Mouse (Mus musculus) erythroid progenitor cell, adult 5-6 weeks (primary cell): ENCODE results near the gene Kpna7. TPM values are rescaled to one million over a fixed set of nuclear protein-coding genes. Genes with fewer than 3 reads are reported as not detected.
A peak's percentile ranks its signal among the peaks of the same experiment; 100 is the strongest.
"Not testable (repeated sequence)": the region's sequence is repeated elsewhere in the genome, so short reads cannot be mapped to it uniquely, and the experiment has no call there.

Experiments used
- ATAC-seq: replicated peaks from 2 replicates; pipeline ENCODE4 v1.8.0; 2016; ENCODE audit warnings: moderate number of reproducible peaks, mild to moderate bottlenecking, moderate TSS enrichment, inconsistent platforms; ENCODE audit not compliant: poor library complexity, low FRiP score, severe bottlenecking
- total RNA-seq, 2 experiments: library from RNA; stranded (forward) in 1 of 2; stranded (reverse) in 1 of 2; fragments of 150-400 nt in 1 of 2; fragments of 186-747, 209-891 nt in 1 of 2; gene quantifications; 2 replicates each; pipeline versions ENCODE4 v1.2.3 to v1.2.4; 2015 to 2017; ENCODE audit warnings: low replicate concordance in 2 of 2

Gene Kpna7
- total RNA-seq, 2 experiments from 2014 or later, result not detected

DNA sequence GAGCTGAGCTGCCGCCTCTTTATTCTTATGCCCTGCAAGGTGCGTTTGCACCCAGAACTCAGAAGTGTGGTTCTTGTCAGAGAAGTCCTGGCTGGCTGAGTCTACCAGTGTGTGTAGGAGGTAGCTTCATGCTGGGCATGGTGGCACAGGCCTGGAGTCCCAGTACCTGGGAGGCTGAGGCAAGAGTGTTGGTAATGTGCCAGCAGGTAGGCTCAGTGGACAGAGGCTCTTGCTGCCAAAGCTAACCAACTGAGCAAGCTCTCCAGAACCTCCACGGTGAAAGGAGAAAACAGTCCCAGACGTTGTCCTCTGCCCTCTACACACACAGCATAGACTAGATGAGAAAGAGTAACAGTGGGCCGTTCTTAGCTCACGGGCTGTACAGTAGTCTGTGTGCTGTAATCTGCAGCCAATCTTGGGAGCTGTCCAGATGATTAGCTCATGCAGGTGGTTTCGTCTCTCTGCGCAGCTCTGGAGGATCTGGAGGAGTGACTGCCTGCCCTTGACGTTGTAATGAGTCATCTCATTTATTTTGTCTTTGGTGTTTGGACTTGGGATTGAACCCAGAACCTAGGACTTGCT lies 22.0 kb upstream of the Kpna7 start:
- ATAC-seq, result no peak

DNA sequence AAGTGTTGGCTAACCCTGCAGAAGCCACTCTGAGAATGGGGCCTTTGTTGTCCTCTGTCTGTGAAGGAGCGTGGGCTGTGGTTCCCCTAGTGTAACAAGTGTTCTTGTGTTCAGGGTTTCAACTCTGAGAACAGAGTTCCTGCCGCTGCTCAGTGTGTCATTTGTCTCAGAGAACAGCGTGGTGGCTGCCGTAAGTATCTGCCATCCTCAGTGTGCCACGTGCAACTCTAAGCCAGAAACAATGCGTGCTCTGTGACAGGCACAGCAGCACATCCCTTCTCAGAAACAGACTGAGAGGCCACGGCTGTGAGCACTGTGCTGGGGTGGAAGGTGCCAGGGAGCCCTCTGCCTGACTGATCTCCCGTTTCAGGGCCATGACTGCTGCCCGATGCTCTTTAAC lies 20.5 kb upstream of the Kpna7 start:
- no peak for ATAC-seq

DNA sequence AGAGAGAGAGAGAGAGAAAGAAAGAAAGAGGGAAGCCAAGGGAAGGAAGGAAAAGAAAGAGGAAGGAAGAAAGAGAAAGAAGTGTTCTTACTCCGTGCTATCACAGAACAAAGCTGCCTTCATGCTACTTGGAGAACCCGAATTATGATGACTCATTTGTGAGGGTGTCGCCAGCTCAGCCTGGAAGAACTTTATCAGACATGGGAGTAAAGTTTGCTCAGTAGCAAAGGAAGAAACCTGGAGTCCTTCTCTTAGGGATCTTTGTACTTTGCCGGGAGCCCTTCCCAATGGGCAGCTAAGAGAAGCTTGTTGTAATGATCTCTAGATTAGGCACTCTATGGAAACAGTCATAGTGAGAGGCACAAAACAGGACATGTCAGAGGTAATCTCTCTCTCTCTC lies 18.9 kb upstream of the Kpna7 start:
- no peak for ATAC-seq

DNA sequence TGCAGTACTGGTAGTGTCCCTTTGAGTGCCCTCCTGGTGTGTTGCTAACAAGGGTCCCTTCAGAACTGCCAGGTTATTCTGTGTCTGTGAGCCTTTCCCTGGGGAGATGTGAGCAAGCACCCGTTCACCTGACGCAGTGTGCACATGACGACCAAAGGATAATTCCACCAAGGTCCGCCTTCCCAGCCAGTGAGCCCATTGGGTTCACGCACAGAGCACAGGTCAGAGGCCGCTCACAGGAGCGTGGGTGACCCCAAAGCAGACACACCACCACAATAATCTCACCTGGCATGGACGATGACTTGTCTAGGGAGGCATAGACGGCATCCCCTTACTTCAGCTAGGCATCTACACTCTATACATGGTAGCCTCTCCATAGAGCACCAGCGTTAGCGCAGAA lies 17.6 kb upstream of the Kpna7 start:
- not testable (repeated sequence) for ATAC-seq

DNA sequence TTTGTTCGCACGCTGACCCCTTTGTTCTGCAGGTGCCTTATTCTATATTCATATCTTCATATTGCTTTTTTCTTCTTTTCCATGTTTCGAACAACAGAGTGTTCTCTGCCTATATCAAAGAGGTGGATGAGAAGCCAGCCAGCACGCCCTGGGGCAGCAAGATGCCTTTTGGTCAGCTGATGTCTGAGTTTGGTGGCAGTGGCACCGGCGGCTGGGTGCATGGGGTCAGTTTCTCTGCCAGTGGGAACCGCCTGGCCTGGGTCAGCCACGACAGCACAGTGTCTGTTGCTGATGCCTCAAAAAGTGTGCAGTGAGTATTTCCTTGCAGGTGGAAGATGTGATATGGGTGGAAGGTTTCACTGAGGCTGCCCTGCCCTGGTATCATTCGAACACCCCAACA lies 17.1 kb upstream of the Kpna7 start:
- ATAC-seq, result no peak

DNA sequence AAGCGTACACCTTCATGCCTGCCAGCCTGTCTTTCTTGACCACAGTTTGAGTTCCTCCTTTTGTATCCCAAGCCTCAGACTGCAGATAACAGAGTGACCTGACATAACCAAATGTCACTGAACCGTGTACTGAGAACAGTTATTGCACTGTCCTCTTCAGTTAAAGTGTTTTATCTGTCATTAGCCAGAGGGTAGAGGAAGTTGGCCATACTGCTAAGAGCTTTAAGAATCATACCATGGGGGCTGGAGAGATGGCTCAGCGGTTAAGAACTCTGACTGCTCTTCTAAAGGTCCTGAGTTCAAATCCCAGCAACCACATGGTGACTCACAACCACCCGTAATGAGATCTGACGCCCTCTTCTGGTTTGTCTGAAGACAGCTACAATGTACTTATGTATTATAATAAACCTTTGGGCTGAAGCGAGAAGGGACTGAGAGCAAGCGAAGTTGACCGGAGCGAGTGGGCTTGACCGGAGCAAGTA lies 14.6 kb upstream of the Kpna7 start:
- no peak for ATAC-seq

DNA sequence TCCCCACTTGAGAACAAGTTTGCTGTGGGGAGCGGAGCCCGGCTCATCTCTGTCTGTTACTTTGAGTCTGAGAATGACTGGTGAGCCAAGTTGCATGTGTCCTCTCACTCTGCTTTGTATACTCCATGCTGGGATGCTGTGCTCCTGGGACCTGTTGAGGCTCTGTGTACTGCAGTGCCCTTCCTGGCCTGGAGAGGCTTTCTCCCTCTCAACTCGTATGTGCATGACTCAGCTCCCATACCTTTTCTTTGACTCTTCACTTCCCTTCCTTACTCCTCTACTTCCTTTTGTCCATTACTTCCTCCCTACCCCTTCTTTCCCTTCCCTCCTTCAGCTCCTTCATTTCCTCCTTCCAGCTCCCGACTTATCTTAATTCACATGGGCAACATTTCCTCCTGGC lies 12.4 kb upstream of the Kpna7 start:
- ATAC-seq, result no peak

DNA sequence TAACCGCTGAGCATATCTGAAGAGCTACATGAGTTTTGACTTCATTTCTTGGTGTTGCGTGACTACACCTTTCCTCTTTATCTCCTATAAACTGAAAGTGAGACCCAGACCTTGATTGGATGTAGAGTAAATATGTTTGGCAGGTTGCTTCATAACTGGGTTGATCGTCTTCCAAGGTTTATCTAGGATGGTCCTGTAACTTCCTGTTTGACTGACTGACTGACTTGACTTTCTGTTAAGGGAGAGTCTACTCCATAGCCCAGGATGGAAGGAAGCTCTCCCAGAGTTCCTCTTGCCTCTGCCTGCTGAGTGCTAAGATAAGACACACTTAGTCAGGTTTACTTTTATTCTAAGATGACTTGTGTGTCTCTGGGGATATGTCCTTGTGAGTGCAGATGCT lies 6.0 kb upstream of the Kpna7 start:
- ATAC-seq, result no peak

DNA sequence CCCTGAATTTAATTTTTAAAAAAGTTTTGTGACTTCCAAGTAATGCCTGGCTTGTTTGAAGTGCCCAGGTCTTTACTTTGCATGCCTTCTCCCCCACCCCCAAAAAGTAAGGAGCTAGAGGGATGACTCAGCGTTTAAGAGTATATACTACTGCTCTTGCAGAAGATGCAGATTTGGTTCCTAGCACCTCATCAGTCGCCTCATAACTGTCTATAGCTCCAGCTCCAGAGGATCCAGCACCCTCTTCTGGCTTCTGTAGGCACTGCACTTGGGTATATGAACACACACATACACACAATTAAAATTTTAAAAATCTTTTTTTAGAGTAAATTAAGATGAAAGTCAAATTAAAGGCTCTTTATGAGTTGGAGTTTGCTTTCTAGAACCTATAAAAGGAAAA lies 4.4 kb upstream of the Kpna7 start:
- ATAC-seq, result no peak

DNA sequence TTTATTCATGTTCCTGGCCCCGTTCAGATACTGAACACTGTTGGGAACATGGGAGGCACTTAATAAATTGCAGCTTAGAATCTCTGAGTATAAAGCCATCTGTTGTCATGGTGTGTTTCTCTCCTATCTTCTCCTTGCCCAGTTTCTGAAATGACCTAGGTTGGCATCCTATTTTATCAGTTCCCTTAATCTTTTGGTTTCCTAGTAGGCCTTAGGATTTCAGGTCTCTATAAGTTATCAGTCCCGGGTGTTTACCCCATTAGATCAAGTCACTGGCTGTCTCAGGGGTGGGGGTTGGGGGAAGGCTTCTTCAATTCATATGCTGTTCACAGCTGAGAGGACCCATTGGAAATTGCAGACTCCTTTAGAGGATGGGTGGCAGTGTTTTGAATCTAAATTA lies 992 bp upstream of the Kpna7 start:
- ATAC-seq, result no peak

DNA sequence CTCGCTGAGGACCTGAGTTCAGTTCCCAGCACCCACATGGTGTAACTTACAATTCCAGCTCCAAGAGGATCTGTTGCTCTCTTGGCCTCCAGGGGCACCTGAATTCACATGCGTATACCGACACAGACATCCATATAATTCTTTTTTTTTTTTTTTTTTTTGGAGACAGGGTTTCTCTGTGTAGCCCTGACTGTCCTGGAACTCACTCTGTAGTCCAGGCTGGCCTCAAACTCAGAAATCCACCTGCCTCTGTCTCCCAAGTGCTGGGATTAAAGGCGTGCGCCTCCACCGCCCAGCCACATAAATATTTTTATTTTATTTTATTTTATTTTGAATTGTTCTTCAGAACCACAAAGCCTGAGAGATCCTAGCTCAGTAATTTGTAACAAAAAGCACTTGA lies 629 bp downstream of the Kpna7 start:
- ATAC-seq, result not testable (repeated sequence)

DNA sequence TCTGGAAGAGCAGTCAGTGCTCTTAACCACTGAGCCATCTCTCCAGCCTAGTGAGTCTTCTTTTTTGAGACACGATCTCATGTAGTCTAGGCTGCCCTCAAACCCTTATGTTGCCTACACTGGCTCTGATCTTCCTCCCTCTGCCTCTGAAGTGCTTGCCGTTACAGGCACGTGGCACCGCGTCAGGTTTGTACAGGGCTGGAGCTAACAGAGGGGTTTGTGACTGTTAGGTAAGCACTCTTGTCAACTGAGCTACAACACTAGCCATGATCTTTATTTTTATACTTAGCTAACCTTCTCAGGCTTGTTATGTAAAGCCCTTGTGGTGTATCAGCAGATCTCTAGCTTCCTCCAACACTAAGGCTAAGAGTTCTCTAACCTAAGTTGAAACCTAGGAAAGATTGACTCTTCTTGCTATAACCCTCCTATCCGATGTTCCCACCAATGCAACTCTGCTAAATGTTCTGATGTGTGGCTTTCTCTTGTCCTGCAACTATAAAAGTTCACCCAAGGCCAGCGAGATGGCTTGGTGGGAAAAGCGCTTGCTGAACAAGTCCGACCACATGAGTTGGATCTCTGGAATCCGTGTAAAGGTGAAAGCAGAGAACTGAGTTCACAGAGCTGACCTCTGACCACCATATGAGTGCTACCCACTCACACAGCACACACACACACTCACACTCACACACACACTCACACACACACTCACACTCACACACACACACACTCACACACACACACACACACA lies 1.8 kb downstream of the Kpna7 start:
- no peak for ATAC-seq

DNA sequence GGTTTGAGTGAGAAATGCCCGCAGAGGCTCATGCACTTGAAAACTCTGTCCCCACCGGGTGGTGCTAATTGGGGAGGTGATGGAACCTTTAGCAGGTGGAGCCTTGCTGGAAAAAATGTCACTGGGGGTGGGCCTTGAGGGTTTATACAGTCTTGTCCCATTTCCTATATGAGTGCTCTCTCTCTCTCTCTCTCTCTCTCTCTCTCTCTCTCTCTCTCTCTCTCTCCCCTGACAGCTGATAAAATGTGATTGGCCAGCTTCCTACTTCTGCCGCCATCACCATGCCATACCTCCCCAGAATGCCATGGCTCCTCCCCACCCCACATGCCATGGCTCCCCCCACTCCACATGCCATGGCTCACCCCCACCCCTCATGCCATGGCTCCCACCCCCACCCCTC lies 8.7 kb downstream of the Kpna7 start:
- no peak for ATAC-seq

DNA sequence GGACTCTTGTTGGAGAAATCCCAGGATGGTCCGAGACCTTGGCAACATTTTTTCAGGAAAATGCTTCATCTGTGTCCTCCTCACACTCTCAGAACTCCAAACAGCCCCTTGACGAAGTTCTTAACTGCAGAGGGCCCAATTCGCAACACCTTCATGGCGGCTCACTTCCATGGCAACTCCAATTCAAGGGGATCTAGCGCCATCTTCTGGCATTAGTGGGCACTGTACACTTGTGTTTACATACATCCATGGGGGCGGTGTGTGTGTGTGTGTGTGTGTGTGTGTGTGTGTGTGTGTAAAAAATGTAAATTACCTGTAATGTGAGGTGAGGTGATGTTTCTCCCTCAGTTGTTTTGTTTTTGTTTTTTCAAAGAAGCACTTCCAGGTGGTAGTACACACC lies 12.5 kb downstream of the Kpna7 start:
- ATAC-seq, result no peak

DNA sequence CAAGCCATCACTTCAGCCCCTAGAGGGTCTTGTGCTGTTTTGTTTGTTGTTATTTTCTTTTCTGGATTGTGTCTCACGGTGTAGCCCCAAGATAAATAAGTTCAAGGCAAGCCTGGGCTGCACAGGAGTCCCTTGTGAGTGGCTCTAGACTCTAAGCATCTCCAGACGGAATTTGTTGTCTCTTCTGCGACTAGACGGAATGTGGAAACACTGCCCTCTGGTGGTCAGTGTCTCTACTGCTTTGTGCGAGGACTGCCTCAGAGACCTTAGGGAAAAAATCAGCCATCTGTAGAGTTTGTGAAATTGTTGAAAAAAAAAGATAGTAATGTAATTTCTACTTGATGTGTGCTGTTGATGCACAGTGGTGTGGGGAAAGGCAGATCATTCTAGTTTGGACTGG lies 14.1 kb downstream of the Kpna7 start:
- ATAC-seq, result peak; percentile 75

DNA sequence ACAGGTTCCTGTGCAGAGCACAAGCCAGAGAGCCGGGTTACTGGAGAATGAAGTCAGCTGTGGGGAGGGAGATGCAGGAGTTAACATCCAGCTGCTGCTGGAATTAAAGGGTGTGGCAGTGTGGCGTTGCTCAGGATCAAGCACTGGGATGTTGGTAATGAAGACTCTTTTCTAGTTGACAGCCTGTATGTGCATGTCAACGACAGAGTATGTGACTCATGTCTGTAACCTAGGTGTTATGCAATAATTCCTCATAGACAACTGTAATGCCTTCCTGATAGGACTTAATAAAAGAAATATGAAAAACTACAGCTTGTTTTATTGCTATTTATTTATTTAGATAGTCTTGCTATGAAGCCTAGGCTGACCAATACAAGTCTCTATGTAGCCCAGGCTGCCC lies 15.0 kb downstream of the Kpna7 start:
- ATAC-seq, result no peak

DNA sequence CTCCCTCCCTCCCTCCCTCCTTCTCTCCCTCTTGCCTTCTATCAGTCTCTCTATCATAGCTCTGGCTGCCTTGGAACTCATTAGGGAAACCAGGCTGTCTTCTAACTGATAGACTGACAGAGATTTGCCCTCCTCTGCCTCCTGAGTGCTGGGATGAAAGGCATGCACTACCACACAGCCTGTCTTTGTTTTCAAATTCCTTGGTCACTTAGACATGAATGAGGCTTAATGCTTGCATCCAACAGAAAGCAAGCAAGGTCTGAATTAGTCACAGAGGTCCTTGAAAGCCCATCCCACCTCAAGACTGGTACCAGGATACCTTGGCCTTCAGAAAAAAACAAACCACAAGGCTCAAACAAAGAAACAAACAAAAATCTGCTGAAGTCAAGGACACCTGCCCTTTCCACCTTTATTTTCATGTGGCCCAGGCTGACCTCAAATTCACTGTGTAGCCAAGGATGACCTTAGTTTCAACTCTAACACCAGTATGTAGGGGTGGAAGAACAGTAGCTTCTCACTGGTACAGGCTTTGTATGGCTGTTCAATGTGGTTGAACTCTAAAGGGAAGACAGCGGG lies 19.0 kb downstream of the Kpna7 start:
- ATAC-seq, result no peak

DNA sequence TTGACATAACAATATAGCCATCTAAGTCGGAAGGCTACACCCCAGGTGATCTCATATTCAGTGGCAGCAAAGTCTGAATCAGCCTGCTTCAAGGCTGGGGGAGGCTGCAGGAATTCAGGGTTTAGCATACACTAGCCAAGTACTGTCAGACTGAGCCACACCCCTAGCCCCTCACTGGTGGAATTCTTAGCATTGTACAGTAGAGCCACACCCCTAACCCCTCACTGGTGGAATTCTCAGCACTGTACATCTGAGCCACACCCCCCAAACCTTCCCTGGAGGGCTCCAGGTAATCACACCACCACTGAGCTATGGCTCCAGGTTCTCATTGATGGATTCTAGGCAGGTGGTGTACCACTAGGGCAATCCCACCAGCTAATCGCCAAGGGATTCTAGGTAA lies 24.3 kb downstream of the Kpna7 start:
- ATAC-seq, result no peak

DNA sequence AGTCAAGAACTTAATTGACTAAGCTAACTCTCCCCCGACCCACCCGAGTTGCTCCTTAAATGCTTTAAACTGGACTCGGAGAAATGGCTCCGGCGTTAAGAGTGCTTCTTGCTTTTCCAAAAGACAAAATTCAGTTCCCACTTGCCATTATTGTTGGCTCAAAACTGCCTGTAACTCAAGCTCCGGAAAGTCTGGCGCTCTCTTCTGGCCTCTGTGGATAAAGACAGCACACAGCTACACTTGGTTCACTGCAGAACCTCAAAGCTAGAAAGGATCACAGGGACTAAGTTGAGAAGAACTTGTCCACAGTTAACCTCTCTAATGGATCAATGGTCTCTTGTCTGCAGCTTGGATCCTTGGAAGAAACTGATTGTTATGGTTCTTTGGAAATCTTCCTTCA lies 25.1 kb downstream of the Kpna7 start:
- ATAC-seq, result no peak

DNA sequence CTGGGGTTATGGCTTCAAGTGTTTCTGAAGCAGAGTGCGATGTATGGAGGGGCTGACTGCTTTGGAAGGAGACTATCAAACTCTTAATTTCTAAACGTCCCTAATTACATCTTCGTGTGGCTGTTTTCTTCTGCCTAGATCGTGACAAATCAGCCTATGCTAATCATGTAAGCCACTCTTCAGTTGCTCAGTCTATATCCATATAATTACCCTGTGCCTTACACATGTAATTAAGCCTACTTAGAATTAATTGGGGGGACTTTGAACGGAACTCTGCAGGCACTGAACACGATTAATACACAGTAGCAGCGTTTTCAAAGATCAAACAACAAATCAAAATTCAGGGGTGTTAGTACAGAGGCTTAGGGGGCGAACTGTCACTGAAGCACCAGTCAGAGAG lies 25.9 kb downstream of the Kpna7 start:
- ATAC-seq, result no peak

DNA sequence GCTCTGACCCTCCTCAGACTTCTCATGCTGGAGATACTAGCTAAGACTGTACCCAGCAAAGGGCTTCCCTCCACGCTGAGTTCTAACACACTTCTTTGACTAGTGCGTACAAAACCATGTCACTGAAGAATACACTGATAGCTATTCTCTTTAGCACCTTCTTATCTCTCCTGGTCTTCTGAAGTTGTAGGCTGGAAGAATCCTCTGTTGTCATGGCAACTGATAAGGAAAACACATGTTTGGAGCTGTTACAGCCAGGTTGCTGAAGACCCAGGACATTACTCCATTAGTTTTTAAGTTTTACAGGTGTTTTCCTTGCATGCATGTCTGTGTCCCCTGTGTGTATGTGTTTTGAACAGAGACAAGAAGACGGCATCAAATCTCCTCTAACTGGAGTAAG lies 29.6 kb downstream of the Kpna7 start:
- not testable (repeated sequence) for ATAC-seq
